ENCODE assay signal across 22 mouse cellular contexts in the genomic region with DNA sequence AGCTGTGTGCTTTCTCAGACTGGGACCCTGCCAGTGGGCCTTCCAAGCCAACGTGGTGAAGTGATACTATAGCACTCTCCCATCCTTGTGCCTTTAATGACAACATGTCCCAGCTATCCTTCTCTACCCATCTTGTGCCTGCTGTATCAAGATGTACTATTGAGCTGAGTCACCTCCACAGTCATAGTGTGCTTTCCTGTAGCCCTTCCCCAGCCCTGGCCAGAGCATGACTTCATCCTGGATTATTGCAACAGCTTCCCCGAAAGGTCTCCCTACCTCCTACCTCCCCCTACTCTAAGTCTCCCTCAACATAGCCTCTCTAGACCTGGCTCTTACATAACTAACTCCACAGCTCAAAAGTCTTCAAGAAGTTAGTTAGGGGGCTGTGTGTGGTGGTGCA. TPM values are rescaled to one million over a fixed set of nuclear protein-coding genes. Genes with fewer than 3 reads are reported as not detected.
"Had no signal": no experiment of that assay in that cellular context is flagged by ENCODE, and none has a peak within 500 bp of the region (broad histone marks: within the 10 kb centered on the region; RNA-seq: fewer than 3 reads in every experiment).

No protein-coding gene starts in this region.

- H3K4me2 ChIP-seq: kidney, embryonic 15.5 days; limb, embryonic 12.5 days; limb, embryonic 15.5 days; liver, embryonic 11.5 days; lung, embryonic 14.5 days; midbrain, embryonic 11.5 days; neural tube, embryonic 12.5 days; neural tube, embryonic 15.5 days had no signal

- H3K27ac ChIP-seq: kidney, embryonic 15.5 days; limb, embryonic 12.5 days; limb, embryonic 15.5 days; liver, embryonic 14.5 days; macrophage; neural tube, embryonic 12.5 days; neural tube, embryonic 15.5 days; stomach, postnatal 0 days had no signal

- DNase-seq: kidney, postnatal 10 days; kidney, postnatal 36 days; left cerebral cortex, postnatal 4 days; liver, postnatal 0 days; lung, embryonic 14.5 days; midbrain, embryonic 14.5 days; right cerebral cortex, adult 18-20 months; right cerebral cortex, postnatal 14 days; right cerebral cortex, postnatal 4 days; thymus, adult 2 months; thymus, postnatal 36 days had no signal

- ATAC-seq: liver, postnatal 0 days; lung, postnatal 0 days had no signal

- H3K9me3 ChIP-seq: kidney, embryonic 15.5 days; limb, embryonic 15.5 days; neural tube, embryonic 12.5 days; neural tube, embryonic 15.5 days had no signal

- H3K9ac ChIP-seq: kidney, embryonic 15.5 days; limb, embryonic 12.5 days; limb, embryonic 15.5 days; liver, embryonic 14.5 days; liver, postnatal 0 days; lung, embryonic 14.5 days; neural tube, embryonic 12.5 days; neural tube, embryonic 15.5 days had no signal

- H3K4me3 ChIP-seq: kidney, embryonic 15.5 days; limb, embryonic 12.5 days; limb, embryonic 15.5 days; neural tube, embryonic 12.5 days; neural tube, embryonic 15.5 days had no signal

- H3K36me3 ChIP-seq: kidney, embryonic 15.5 days; limb, embryonic 12.5 days; limb, embryonic 15.5 days; neural tube, embryonic 12.5 days; neural tube, embryonic 15.5 days had no signal

RNA-seq across cellular contexts. Expression of gene Prrt1, which starts 6.3 kb away (rescaled TPM):
- polyA plus RNA-seq: liver, embryonic 11.5 days had no signal
